Mouse (Mus musculus) liver, embryonic 13.5 days (tissue): Measurements from ENCODE around the gene Rbpj. TPM values are rescaled to one million over a fixed set of nuclear protein-coding genes. Genes with fewer than 3 reads are reported as not detected.

Experiments
- ATAC-seq: fragments of 200-750 bp; cut with Nextera tagmentation; 2 replicates; pipeline ENCODE4 v1.8.0; 2017; ENCODE audit warnings: low read depth, mild to moderate bottlenecking, moderate number of reproducible peaks, moderate library complexity
- DNase-seq: peaks from one replicate; pipeline ENCODE4 v3.0.0; 2022
- H3K27ac ChIP-seq: fragments of 300-500 bp; sonication (generic); 2 replicates; pipeline ENCODE4 v1.5.1; 2015; ENCODE audit warnings: moderate library complexity, mild to moderate bottlenecking, inconsistent platforms
- H3K27me3 ChIP-seq: fragments of 300-500 bp; sonication (generic); 2 replicates; pipeline ENCODE4 v1.6.1; 2015; ENCODE audit warnings: mild to moderate bottlenecking, inconsistent platforms
- H3K36me3 ChIP-seq: fragments of 300-500 bp; sonication (generic); 2 replicates; pipeline ENCODE4 v1.6.1; 2015; ENCODE audit warnings: mild to moderate bottlenecking, inconsistent platforms
- H3K4me1 ChIP-seq: fragments of 300-500 bp; sonication (generic); replicated peaks from 2 replicates; pipeline ENCODE4 v1.6.1; 2015; ENCODE audit warnings: inconsistent platforms
- H3K4me2 ChIP-seq: fragments of 300-500 bp; sonication (generic); 2 replicates; pipeline ENCODE4 v1.6.1; 2015; ENCODE audit warnings: inconsistent platforms, mild to moderate bottlenecking, moderate library complexity
- H3K4me3 ChIP-seq: fragments of 300-500 bp; sonication (generic); replicated peaks from 2 replicates; pipeline ENCODE4 v1.5.1; 2015; ENCODE audit warnings: mild to moderate bottlenecking, inconsistent platforms
- H3K9ac ChIP-seq: fragments of 300-500 bp; sonication (generic); 2 replicates; pipeline ENCODE4 v1.6.1; 2015; ENCODE audit warnings: mild to moderate bottlenecking, inconsistent platforms
- H3K9me3 ChIP-seq: fragments of 300-500 bp; sonication (generic); replicated peaks from 2 replicates; pipeline ENCODE4 v1.6.1; 2016; ENCODE audit warnings: inconsistent platforms
- WGBS: fragments of 180-500 bp; shearing (Covaris S2); methylation state at CpG from one replicate; pipeline ENCODE4 v1.1.7; 2015; ENCODE audit not compliant: insufficient replicate concordance; 5-methylcytosine and 5-hydroxymethylcytosine counted together
- polyA plus RNA-seq: library from polyadenylated mRNA; unstranded; fragments of >200 nt; fragmentation: Nextera tagmentation; extraction: Ambion mirVana; gene quantifications from 2 replicates; pipeline ENCODE4 v1.2.1, GENCODE M21; 2015

The Rbpj gene
- 7.4 and 10.3 TPM in 2 replicates for polyA plus RNA-seq

DNA sequence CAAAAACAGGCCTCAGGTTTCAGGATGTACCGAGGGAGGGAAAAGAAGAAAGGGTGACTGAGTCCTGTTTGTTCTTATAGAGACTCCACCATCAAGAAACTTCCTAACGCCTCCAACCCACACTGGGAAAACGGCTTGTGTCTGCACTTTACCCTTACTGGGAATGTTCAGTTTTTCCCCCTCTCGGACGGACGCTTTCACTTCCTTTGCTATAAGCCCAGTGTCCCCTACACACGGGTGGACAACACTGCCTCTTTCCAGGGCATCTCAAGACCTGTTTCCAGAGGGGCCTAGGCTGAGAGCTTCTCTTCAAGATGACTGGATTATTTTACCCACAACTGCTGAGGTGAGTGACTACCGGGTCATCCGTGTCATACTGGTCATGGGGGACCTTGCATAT is at the start of gene Rbpj:
Rbpj (plus strand) TSS at position 270 of the 400 bp plus-strand sequence.
- Histone ChIP-seq H3K27ac (no peak within 1 kb of the TSS), H3K4me3 (no peak within 1 kb of the TSS), H3K9me3 (no peaks in the 10 kb centered on the region), H3K27me3 (peaks cover 2% of the 10 kb centered on the region; the same call in 1 of the 2 replicates), H3K9ac (no peak within 1 kb of the TSS), H3K4me1 (no peaks in the 10 kb centered on the region), H3K4me2 (no peak within 1 kb of the TSS), H3K36me3 (no peaks in the 10 kb centered on the region)
- 66% methylated on average over 9 of the region's 9 CpGs for WGBS
- ATAC-seq (no peak), DNase-seq (no peak)

GRCm38 (mm10) chr5:53420777-53421176 is 45.2 kb upstream of the Rbpj start:
- H3K4me3 ChIP-seq, result no peak overlapping the region
- ATAC-seq (no peak), DNase-seq (no peak)
- no peaks in the 10 kb centered on the region for H3K36me3 ChIP-seq
- 26% methylated on average over 1 of the region's 1 CpGs for WGBS
- H3K4me2 ChIP-seq, result no peak overlapping the region
- H3K9ac ChIP-seq, result no peak overlapping the region
- no peaks in the 10 kb centered on the region for H3K9me3 ChIP-seq
- no peaks in the 10 kb centered on the region for H3K27me3 ChIP-seq
- no peaks in the 10 kb centered on the region; the same call in 1 of the 2 replicates for H3K4me1 ChIP-seq
- no peak overlapping the region for H3K27ac ChIP-seq

DNA sequence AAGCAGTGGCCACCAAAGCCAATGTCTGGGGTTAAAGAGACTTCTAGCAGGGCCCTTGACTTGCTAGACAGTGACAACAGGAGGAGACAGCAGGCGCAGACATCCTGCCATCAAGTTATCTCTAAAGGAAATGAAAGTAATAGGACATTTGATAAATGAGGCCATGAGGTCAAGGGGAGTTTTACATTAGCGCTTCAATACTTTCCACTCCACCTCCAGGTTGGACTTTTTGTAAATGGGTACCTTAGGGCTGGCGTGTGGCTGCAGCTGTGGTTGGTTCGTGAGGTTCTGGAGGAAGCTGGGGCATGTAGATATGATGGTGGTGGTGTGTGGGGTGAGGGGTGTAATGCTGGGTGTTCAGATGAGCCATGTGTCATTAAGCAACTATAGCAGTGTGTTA is 44.7 kb upstream of the Rbpj start:
- Histone ChIP-seq H3K9me3 (no peaks in the 10 kb centered on the region), H3K9ac (no peak overlapping the region), H3K36me3 (no peaks in the 10 kb centered on the region), H3K27ac (no peak overlapping the region), H3K4me1 (no peaks in the 10 kb centered on the region; the same call in 1 of the 2 replicates), H3K4me3 (no peak overlapping the region), H3K4me2 (no peak overlapping the region), H3K27me3 (no peaks in the 10 kb centered on the region)
- WGBS, result 20% methylated on average over 4 of the region's 4 CpGs
- ATAC-seq, result 0 out of 2 replicates have a peak, but pooled peaks have one; percentile 31
- DNase-seq, result no peak

GRCm38 (mm10) chr5:53427411-53427810 is 38.5 kb upstream of the Rbpj start:
- Histone ChIP-seq H3K27me3 (no peaks in the 10 kb centered on the region), H3K9ac (no peak overlapping the region), H3K9me3 (no peaks in the 10 kb centered on the region), H3K27ac (no peak overlapping the region), H3K36me3 (no peaks in the 10 kb centered on the region), H3K4me3 (no peak overlapping the region), H3K4me1 (no peaks in the 10 kb centered on the region), H3K4me2 (no peak overlapping the region)
- WGBS, result 56% methylated on average over 4 of the region's 4 CpGs
- ATAC-seq (no peak), DNase-seq (no peak)

- Histone ChIP-seq H3K4me3 (no peak overlapping the region), H3K9ac (no peak overlapping the region), H3K27me3 (no peaks in the 10 kb centered on the region), H3K36me3 (no peaks in the 10 kb centered on the region), H3K9me3 (no peaks in the 10 kb centered on the region), H3K27ac (no peak overlapping the region), H3K4me2 (no peak overlapping the region), H3K4me1 (no peaks in the 10 kb centered on the region)
- WGBS, result 35% methylated on average over 10 of the region's 10 CpGs
- no peak for DNase-seq
- no peak for ATAC-seq
These were observed 36.1 kb upstream of the Rbpj start for GRCm38 (mm10) chr5:53429683-53430477.

GRCm38 (mm10) chr5:53432451-53432850 is 33.5 kb upstream of the Rbpj start:
- no peak overlapping the region for H3K4me3 ChIP-seq
- no peaks in the 10 kb centered on the region for H3K9me3 ChIP-seq
- H3K27me3 ChIP-seq, result no peaks in the 10 kb centered on the region
- ATAC-seq, result no peak
- no peak overlapping the region for H3K27ac ChIP-seq
- no peaks in the 10 kb centered on the region for H3K4me1 ChIP-seq
- DNase-seq, result no peak
- no peak overlapping the region for H3K9ac ChIP-seq
- no peak overlapping the region for H3K4me2 ChIP-seq
- H3K36me3 ChIP-seq, result no peaks in the 10 kb centered on the region
- WGBS, result 75% methylated on average over 4 of the region's 4 CpGs

- Histone ChIP-seq H3K36me3 (no peaks in the 10 kb centered on the region), H3K27me3 (no peaks in the 10 kb centered on the region), H3K27ac (no peak overlapping the region), H3K9ac (no peak overlapping the region), H3K4me2 (no peak overlapping the region), H3K4me1 (no peaks in the 10 kb centered on the region), H3K4me3 (no peak overlapping the region), H3K9me3 (no peaks in the 10 kb centered on the region)
- 46% methylated on average over 6 of the region's 6 CpGs for WGBS
- DNase-seq, result no peak
- ATAC-seq, result no peak
These were observed 28.9 kb upstream of the Rbpj start for GRCm38 (mm10) chr5:53436905-53437632.

DNA sequence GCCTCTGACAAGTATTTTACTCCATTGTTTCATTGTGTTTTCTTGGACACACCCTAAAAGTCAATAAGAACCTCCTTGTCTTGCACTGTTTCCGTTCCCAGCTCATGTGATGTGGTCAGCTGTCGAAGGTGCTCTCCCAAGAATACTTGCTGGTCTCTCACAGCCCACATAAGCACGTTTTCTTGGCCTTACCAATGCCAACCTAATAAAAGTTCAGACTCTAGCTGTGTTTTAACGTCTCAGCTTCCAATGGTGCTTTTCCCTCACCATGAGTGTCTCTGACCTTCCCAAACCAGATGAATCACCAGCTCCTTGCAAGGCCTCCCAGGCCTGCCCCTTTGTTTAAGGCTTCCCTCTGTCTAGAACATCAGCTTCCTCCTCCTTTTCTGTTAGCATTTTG is 28.2 kb upstream of the Rbpj start:
- H3K9ac ChIP-seq, result no peak overlapping the region
- H3K27me3 ChIP-seq, result no peaks in the 10 kb centered on the region
- no peak overlapping the region for H3K4me2 ChIP-seq
- H3K4me1 ChIP-seq, result no peaks in the 10 kb centered on the region
- no peaks in the 10 kb centered on the region for H3K36me3 ChIP-seq
- no peaks in the 10 kb centered on the region for H3K9me3 ChIP-seq
- H3K27ac ChIP-seq, result no peak overlapping the region
- ATAC-seq, result no peak
- 49% methylated on average over 4 of the region's 4 CpGs for WGBS
- H3K4me3 ChIP-seq, result no peak overlapping the region
- DNase-seq, result no peak

GRCm38 (mm10) chr5:53438268-53438667 is 27.7 kb upstream of the Rbpj start:
- Histone ChIP-seq H3K27me3 (no peaks in the 10 kb centered on the region), H3K27ac (no peak overlapping the region), H3K9me3 (no peaks in the 10 kb centered on the region), H3K9ac (no peak overlapping the region), H3K4me1 (no peaks in the 10 kb centered on the region), H3K36me3 (no peaks in the 10 kb centered on the region), H3K4me2 (no peak overlapping the region), H3K4me3 (no peak overlapping the region)
- ATAC-seq (no peak), DNase-seq (no peak)
- 68% methylated on average over 3 of the region's 3 CpGs for WGBS

- Histone ChIP-seq H3K4me1 (no peaks in the 10 kb centered on the region), H3K9me3 (no peaks in the 10 kb centered on the region), H3K36me3 (no peaks in the 10 kb centered on the region), H3K4me3 (no peak overlapping the region), H3K4me2 (no peak overlapping the region), H3K9ac (no peak overlapping the region), H3K27ac (no peak overlapping the region), H3K27me3 (no peaks in the 10 kb centered on the region)
- ATAC-seq (no peak), DNase-seq (no peak)
- WGBS, result 53% methylated on average over 3 of the region's 3 CpGs
These were observed 26.3 kb upstream of the Rbpj start for GRCm38 (mm10) chr5:53439655-53440054.

GRCm38 (mm10) chr5:53444030-53444429 is 21.9 kb upstream of the Rbpj start:
- no peak for DNase-seq
- Histone ChIP-seq H3K4me1 (no peaks in the 10 kb centered on the region), H3K9ac (no peak overlapping the region), H3K27me3 (no peaks in the 10 kb centered on the region), H3K36me3 (no peaks in the 10 kb centered on the region), H3K4me2 (no peak overlapping the region), H3K9me3 (no peaks in the 10 kb centered on the region), H3K27ac (no peak overlapping the region), H3K4me3 (no peak overlapping the region)
- 75% methylated on average over 5 of the region's 5 CpGs for WGBS
- ATAC-seq, result no peak
